Mouse (Mus musculus): ENCODE results near the gene Olfr118. TPM values are rescaled to one million over a fixed set of nuclear protein-coding genes. Genes with fewer than 3 reads are reported as not detected.
"Not testable (repeated sequence)": the region's sequence is repeated elsewhere in the genome, so short reads cannot be mapped to it uniquely, and the experiment has no call there.

Gene Olfr118
- not detected in 2 replicates for polyA plus RNA-seq (2015; fragmentation: Nextera tagmentation; extraction: Ambion mirVana)

DNA sequence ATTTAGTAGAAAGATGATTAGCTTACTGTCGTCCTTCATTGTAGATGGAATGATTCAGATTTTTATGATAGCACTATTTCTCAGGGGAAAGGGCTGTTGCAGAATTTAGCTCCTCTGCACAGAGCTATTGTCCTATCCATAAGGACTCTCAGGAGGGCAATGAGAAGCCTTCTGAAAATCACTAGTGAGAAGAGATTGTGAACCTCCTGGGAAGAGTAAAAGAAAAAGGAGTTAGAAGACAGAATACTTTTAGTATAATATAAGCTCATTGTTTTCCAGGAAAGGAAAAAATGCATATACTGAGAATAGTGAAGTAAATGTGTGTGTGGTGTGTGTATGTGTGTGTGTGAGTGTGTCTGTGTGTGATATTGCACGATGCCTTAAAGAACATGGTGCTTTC, at the start of gene Olfr118:
Gene Olfr118 (plus strand): TSS at position 301 of the 400 bp plus-strand sequence.
- no peak within 1 kb of the TSS for H3K4me3 ChIP-seq
- ATAC-seq (replicated peaks), result no peak
- H3K9ac ChIP-seq (replicated peaks), result no peak within 1 kb of the TSS
- 66% methylated on average over 2 of the region's 2 CpGs for WGBS
- H3K36me3 ChIP-seq, result no peaks in the 10 kb centered on the region
- H3K4me1 ChIP-seq, result no peaks in the 10 kb centered on the region
- no peaks in the 10 kb centered on the region for H3K9me3 ChIP-seq
- H3K27me3 ChIP-seq, result no peaks in the 10 kb centered on the region
- no peak within 1 kb of the TSS for H3K4me2 ChIP-seq (replicated peaks)
- no peak within 1 kb of the TSS for H3K27ac ChIP-seq (replicated peaks)

DNA sequence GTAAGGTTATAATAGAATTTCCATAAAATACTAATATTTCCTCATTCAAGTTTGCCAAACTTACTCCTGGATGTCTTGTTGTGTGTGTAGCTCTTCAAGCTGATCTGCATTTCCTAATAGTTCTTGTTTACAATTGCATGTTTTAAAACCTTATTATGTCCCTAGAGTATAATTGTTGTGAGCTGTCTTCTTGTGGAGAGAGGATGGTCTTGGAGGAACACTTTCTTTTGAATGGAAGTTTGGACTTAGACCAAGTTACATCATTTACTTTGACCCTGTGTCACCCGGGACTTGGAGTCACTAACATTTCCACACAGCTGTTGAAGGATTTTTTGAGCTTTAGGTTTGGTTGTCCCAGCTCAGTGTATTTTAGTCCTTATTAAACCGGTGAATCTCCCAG, 39.8 kb upstream of the Olfr118 start, which contains the start of the genes Olfr115 and Olfr116:
Gene Olfr115 (minus strand): TSS at position 101 of the 400 bp plus-strand sequence.
Gene Olfr116 (minus strand): TSS at position 191 of the 400 bp plus-strand sequence.
- Histone ChIP-seq H3K4me3 (no peak within 1 kb of the TSS), H3K9me3 (no peaks in the 10 kb centered on the region), H3K4me2 (replicated peaks) (no peak within 1 kb of the TSS), H3K27ac (replicated peaks) (no peak within 1 kb of the TSS), H3K9ac (replicated peaks) (no peak within 1 kb of the TSS), H3K27me3 (no peaks in the 10 kb centered on the region), H3K4me1 (no peaks in the 10 kb centered on the region), H3K36me3 (no peaks in the 10 kb centered on the region)
- WGBS, result 87% methylated on average over 2 of the region's 2 CpGs
- no peak for ATAC-seq (replicated peaks)

DNA sequence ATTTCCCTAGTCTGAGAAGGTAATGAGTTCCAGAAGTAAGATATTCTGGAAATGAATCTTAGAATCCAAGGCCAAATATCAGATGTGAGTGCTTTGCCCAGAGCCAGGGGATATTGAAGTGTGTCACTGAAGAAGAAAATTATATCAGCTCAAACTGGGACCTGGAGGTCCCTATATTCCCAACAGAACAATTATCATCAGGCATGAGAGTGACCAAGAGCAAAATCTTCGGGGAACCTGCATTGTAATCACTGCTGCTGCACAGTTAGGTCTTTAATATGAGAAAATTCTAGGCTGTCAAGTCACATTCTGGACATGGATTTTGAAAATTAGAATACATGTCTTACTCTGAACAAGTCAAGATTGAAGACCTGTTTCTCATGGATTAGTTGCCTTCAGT, 3.1 kb upstream of the Olfr118 start, which contains the start of gene Olfr117:
Gene Olfr117 (minus strand): TSS at position 101 of the 400 bp plus-strand sequence.
- no peaks in the 10 kb centered on the region for H3K4me1 ChIP-seq
- no peak for ATAC-seq (replicated peaks)
- no peaks in the 10 kb centered on the region for H3K9me3 ChIP-seq
- H3K27ac ChIP-seq (replicated peaks), result no peak within 1 kb of the TSS
- H3K36me3 ChIP-seq, result no peaks in the 10 kb centered on the region
- no peak within 1 kb of the TSS for H3K4me2 ChIP-seq (replicated peaks)
- no peak within 1 kb of the TSS for H3K9ac ChIP-seq (replicated peaks)
- WGBS, result 61% methylated on average over 1 of the region's 1 CpGs
- H3K4me3 ChIP-seq, result no peak within 1 kb of the TSS
- no peaks in the 10 kb centered on the region for H3K27me3 ChIP-seq

DNA sequence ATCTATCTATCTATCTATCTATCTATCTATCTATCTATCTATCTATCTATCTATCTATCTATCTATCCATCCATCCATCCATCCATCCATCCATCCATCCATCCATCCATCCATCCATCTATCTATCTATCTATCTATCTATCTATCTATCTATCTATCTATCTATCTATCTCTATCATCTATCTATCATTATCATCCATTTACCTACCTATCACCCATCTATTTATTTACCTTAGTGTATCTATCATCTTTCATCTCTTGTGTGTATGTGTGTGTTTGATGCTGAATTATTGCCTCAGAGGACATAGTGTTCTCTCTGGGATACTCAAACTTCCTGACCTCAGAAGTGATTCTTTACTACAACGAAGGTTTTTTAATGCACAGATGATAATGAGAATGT, 29.5 kb downstream of the Olfr118 start, which contains the start of gene Olfr119:
Gene Olfr119 (plus strand): TSS at position 301 of the 400 bp plus-strand sequence.
- H3K27ac ChIP-seq (replicated peaks); H3K27me3 ChIP-seq; H3K9me3 ChIP-seq; H3K4me1 ChIP-seq; H3K36me3 ChIP-seq; ATAC-seq (replicated peaks); H3K4me2 ChIP-seq (replicated peaks); H3K4me3 ChIP-seq; H3K9ac ChIP-seq (replicated peaks): not testable (repeated sequence)
- WGBS, result 62% methylated on average over 1 of the region's 1 CpGs

DNA sequence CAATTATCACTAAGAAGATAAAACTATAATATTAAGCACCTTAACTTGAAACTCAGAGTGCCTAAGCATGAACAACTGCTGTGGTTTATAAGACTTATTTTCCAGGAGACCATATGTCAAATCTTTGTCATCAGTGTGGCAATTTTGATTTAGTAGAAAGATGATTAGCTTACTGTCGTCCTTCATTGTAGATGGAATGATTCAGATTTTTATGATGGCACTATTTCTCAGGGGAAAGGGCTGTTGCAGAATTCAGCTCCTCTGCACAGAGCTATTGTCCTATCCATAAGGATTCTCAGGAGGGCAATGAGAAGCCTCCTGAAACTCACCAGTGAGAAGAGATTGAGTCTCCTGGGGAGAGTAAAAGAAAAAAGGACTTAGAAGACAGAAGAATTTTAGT, 54.7 kb downstream of the Olfr118 start, which contains the start of gene Olfr120:
Gene Olfr120 (plus strand): TSS at position 301 of the 400 bp plus-strand sequence.
- ATAC-seq (replicated peaks), result no peak
- Histone ChIP-seq H3K4me3 (no peak within 1 kb of the TSS), H3K36me3 (no peaks in the 10 kb centered on the region), H3K9me3 (no peaks in the 10 kb centered on the region), H3K4me2 (replicated peaks) (no peak within 1 kb of the TSS), H3K4me1 (no peaks in the 10 kb centered on the region), H3K9ac (replicated peaks) (no peak within 1 kb of the TSS), H3K27me3 (no peaks in the 10 kb centered on the region), H3K27ac (replicated peaks) (no peak within 1 kb of the TSS)
- WGBS, result 75% methylated on average over 1 of the region's 1 CpGs

Other genes with a start within 250 kb of the Olfr118 start
- gene Olfr108, start 221.5 kb upstream of the Olfr118 start, polyA plus RNA-seq (2015; fragmentation: Nextera tagmentation; extraction: Ambion mirVana), result not detected in 2 replicates
- gene Olfr109, start 208.1 kb upstream of the Olfr118 start, polyA plus RNA-seq (2015; fragmentation: Nextera tagmentation; extraction: Ambion mirVana), result not detected in 2 replicates
- not detected in 2 replicates for gene H2-M2, start 183.4 kb upstream of the Olfr118 start, polyA plus RNA-seq (2015; fragmentation: Nextera tagmentation; extraction: Ambion mirVana)
- not detected in 2 replicates for gene Olfr110, start 174.5 kb upstream of the Olfr118 start, polyA plus RNA-seq (2015; fragmentation: Nextera tagmentation; extraction: Ambion mirVana)
- gene Olfr111, start 159.0 kb upstream of the Olfr118 start, polyA plus RNA-seq (2015; fragmentation: Nextera tagmentation; extraction: Ambion mirVana), result not detected in 2 replicates
- gene Olfr112, start 97.5 kb upstream of the Olfr118 start, polyA plus RNA-seq (2015; fragmentation: Nextera tagmentation; extraction: Ambion mirVana), result not detected in 2 replicates
- gene Olfr113, start 89.3 kb upstream of the Olfr118 start, polyA plus RNA-seq (2015; fragmentation: Nextera tagmentation; extraction: Ambion mirVana), result not detected in 2 replicates
- not detected in 2 replicates for gene Olfr114, start 74.2 kb upstream of the Olfr118 start, polyA plus RNA-seq (2015; fragmentation: Nextera tagmentation; extraction: Ambion mirVana)
- not detected in 2 replicates for gene Olfr115, start 39.9 kb upstream of the Olfr118 start, polyA plus RNA-seq (2015; fragmentation: Nextera tagmentation; extraction: Ambion mirVana)
- not detected in 2 replicates for gene Olfr116, start 39.8 kb upstream of the Olfr118 start, polyA plus RNA-seq (2015; fragmentation: Nextera tagmentation; extraction: Ambion mirVana)
- not detected in 2 replicates for gene Olfr117, start 3.2 kb upstream of the Olfr118 start, polyA plus RNA-seq (2015; fragmentation: Nextera tagmentation; extraction: Ambion mirVana)
- gene Olfr119, start 29.6 kb downstream of the Olfr118 start, polyA plus RNA-seq (2015; fragmentation: Nextera tagmentation; extraction: Ambion mirVana), result not detected in 2 replicates
- gene Olfr120, start 54.8 kb downstream of the Olfr118 start, polyA plus RNA-seq (2015; fragmentation: Nextera tagmentation; extraction: Ambion mirVana), result not detected in 2 replicates
- not detected in 2 replicates for gene Olfr121, start 81.9 kb downstream of the Olfr118 start, polyA plus RNA-seq (2015; fragmentation: Nextera tagmentation; extraction: Ambion mirVana)
- gene Olfr122, start 101.6 kb downstream of the Olfr118 start, polyA plus RNA-seq (2015; fragmentation: Nextera tagmentation; extraction: Ambion mirVana), result not detected in 2 replicates
- gene Olfr123, start 126.5 kb downstream of the Olfr118 start, polyA plus RNA-seq (2015; fragmentation: Nextera tagmentation; extraction: Ambion mirVana), result not detected in 2 replicates
- gene Olfr124, start 132.9 kb downstream of the Olfr118 start, polyA plus RNA-seq (2015; fragmentation: Nextera tagmentation; extraction: Ambion mirVana), result not detected in 2 replicates
- not detected in 2 replicates for gene Olfr125, start 166.0 kb downstream of the Olfr118 start, polyA plus RNA-seq (2015; fragmentation: Nextera tagmentation; extraction: Ambion mirVana)
- not detected in 2 replicates for gene Olfr126, start 180.5 kb downstream of the Olfr118 start, polyA plus RNA-seq (2015; fragmentation: Nextera tagmentation; extraction: Ambion mirVana)
- gene Olfr127, start 233.4 kb downstream of the Olfr118 start, polyA plus RNA-seq (2015; fragmentation: Nextera tagmentation; extraction: Ambion mirVana), result not detected in 2 replicates